Mouse (Mus musculus): ENCODE measurements around the gene Primpol.

- TF ChIP-seq CTCF (conservative IDR thresholded peaks at IDR 0.05; ENCODE audit: low read length) = no peak
- no peak for TF ChIP-seq POU5F1 (IDR thresholded peaks at IDR 0.05; ENCODE audit: borderline replicate concordance, low read length)
Measured at GRCm38 (mm10) chr8:46597411-46597810, 19.6 kb downstream of the Primpol start.

Data from E14TG2a.4 (cell line).